Mouse (Mus musculus) R1 (cell line): ENCODE data around the gene Enpp7.

Experiments used
- DNase-seq: peaks from one replicate; pipeline ENCODE4 v3.0.0-alpha.2; 2018; ENCODE audit warnings: low read depth, low spot score

The Enpp7 gene

GRCm38 (mm10) chr11:118987999-118988398 lies at the start of gene Enpp7:
Enpp7 (plus strand) TSS chr11:118988188.
- DNase-seq: no peak

GRCm38 (mm10) chr11:118939731-118940130 lies 48.3 kb upstream of the Enpp7 start:
- no peak for DNase-seq

GRCm38 (mm10) chr11:118940539-118940938 lies 47.4 kb upstream of the Enpp7 start:
- DNase-seq: no peak

- no peak for DNase-seq
Measured at GRCm38 (mm10) chr11:118941268-118941667, 46.7 kb upstream of the Enpp7 start.

GRCm38 (mm10) chr11:118945868-118946267 lies 42.1 kb upstream of the Enpp7 start:
- no peak for DNase-seq

- DNase-seq: no peak
Measured at GRCm38 (mm10) chr11:118955016-118955415, 33.0 kb upstream of the Enpp7 start.

- DNase-seq: no peak
Measured at GRCm38 (mm10) chr11:118957070-118957471, 30.9 kb upstream of the Enpp7 start.

- DNase-seq: peak; percentile 49
Measured at GRCm38 (mm10) chr11:118960649-118961048, 27.3 kb upstream of the Enpp7 start.

- DNase-seq: no peak
Measured at GRCm38 (mm10) chr11:118962478-118962877, 25.5 kb upstream of the Enpp7 start.

- no peak for DNase-seq
Measured at GRCm38 (mm10) chr11:118963926-118964325, 24.1 kb upstream of the Enpp7 start.

- DNase-seq: peak; percentile 46
Measured at GRCm38 (mm10) chr11:118965078-118965477, 22.9 kb upstream of the Enpp7 start.

GRCm38 (mm10) chr11:118971470-118972034 lies 16.4 kb upstream of the Enpp7 start:
- DNase-seq: peak; percentile 58

GRCm38 (mm10) chr11:118972431-118973377 lies 15.3 kb upstream of the Enpp7 start:
- no peak for DNase-seq

GRCm38 (mm10) chr11:118974340-118974739 lies 13.6 kb upstream of the Enpp7 start:
- DNase-seq: no peak

- peak; percentile 79 for DNase-seq
Measured at GRCm38 (mm10) chr11:118975427-118975826, 12.6 kb upstream of the Enpp7 start.

- DNase-seq: peak; percentile 82
Measured at GRCm38 (mm10) chr11:118975917-118976316, 12.1 kb upstream of the Enpp7 start.

GRCm38 (mm10) chr11:118980388-118980787 lies 7.6 kb upstream of the Enpp7 start:
- DNase-seq: no peak

GRCm38 (mm10) chr11:118981012-118981776 lies 6.8 kb upstream of the Enpp7 start:
- peak; percentile 20 for DNase-seq

- no peak for DNase-seq
Measured at GRCm38 (mm10) chr11:118982593-118983113, 5.3 kb upstream of the Enpp7 start.

- peak; percentile 85 for DNase-seq
Measured at GRCm38 (mm10) chr11:118985571-118985970, 2.4 kb upstream of the Enpp7 start.

GRCm38 (mm10) chr11:118992781-118993180 lies 4.8 kb downstream of the Enpp7 start:
- DNase-seq: no peak

GRCm38 (mm10) chr11:118995448-118995847 lies 7.5 kb downstream of the Enpp7 start:
- no peak for DNase-seq
